Mouse (Mus musculus) intestine, embryonic 16.5 days (tissue): ENCODE measurements around the gene Bbof1. TPM values are rescaled to one million over a fixed set of nuclear protein-coding genes. Genes with fewer than 3 reads are reported as not detected.

ENCODE experiments used
- ATAC-seq: fragments of 200-750 bp; cut with Nextera tagmentation; 2 replicates; pipeline ENCODE4 v1.8.0; 2017; ENCODE audit warnings: moderate TSS enrichment, moderate library complexity
- H3K27ac ChIP-seq: fragments of 300-500 bp; sonication (generic); 2 replicates; pipeline ENCODE4 v1.5.1; 2014; ENCODE audit warnings: mild to moderate bottlenecking, low read length
- H3K27me3 ChIP-seq: fragments of 300-500 bp; sonication (generic); replicated peaks from 2 replicates; pipeline ENCODE4 v1.6.1; 2014; ENCODE audit warnings: low read length, control low read depth, mixed read lengths; ENCODE audit not compliant: control insufficient read depth, insufficient read depth
- H3K36me3 ChIP-seq: fragments of 300-500 bp; sonication (generic); 2 replicates; pipeline ENCODE4 v1.6.1; 2014; ENCODE audit warnings: low read length, control low read depth; ENCODE audit not compliant: control insufficient read depth, insufficient read depth
- H3K4me1 ChIP-seq: fragments of 300-500 bp; sonication (generic); 2 replicates; pipeline ENCODE4 v1.6.1; 2014; ENCODE audit warnings: low read length, control low read depth, mixed read lengths; ENCODE audit not compliant: control insufficient read depth, insufficient read depth
- H3K4me2 ChIP-seq: fragments of 300-500 bp; sonication (generic); 2 replicates; pipeline ENCODE4 v1.6.1; 2014; ENCODE audit warnings: low read depth, low read length, control low read depth
- H3K4me3 ChIP-seq: fragments of 300-500 bp; sonication (generic); 2 replicates; pipeline ENCODE4 v1.5.1; 2014; ENCODE audit warnings: mild to moderate bottlenecking, low read length
- H3K9ac ChIP-seq: fragments of 300-500 bp; sonication (generic); 2 replicates; pipeline ENCODE4 v1.6.1; 2014; ENCODE audit warnings: low read depth, low read length
- H3K9me3 ChIP-seq: fragments of 300-500 bp; sonication (generic); 2 replicates; pipeline ENCODE4 v1.6.1; 2016; ENCODE audit warnings: low read length, control low read depth; ENCODE audit not compliant: control insufficient read depth
- WGBS: fragments of 180-500 bp; shearing (Covaris S2); extraction: QIAGEN DNeasy Blood & Tissue Kit; methylation state at CpG from one replicate; pipeline ENCODE4 v1.1.7; 2014; 5-methylcytosine and 5-hydroxymethylcytosine counted together
- polyA plus RNA-seq: library from polyadenylated mRNA; unstranded; fragments of >200 nt; fragmentation: Nextera tagmentation; extraction: Ambion mirVana; gene quantifications from 2 replicates; pipeline ENCODE4 v1.2.1, GENCODE M21; 2015

Gene Bbof1
- polyA plus RNA-seq, result 0.56 and 0.84 TPM in 2 replicates

DNA sequence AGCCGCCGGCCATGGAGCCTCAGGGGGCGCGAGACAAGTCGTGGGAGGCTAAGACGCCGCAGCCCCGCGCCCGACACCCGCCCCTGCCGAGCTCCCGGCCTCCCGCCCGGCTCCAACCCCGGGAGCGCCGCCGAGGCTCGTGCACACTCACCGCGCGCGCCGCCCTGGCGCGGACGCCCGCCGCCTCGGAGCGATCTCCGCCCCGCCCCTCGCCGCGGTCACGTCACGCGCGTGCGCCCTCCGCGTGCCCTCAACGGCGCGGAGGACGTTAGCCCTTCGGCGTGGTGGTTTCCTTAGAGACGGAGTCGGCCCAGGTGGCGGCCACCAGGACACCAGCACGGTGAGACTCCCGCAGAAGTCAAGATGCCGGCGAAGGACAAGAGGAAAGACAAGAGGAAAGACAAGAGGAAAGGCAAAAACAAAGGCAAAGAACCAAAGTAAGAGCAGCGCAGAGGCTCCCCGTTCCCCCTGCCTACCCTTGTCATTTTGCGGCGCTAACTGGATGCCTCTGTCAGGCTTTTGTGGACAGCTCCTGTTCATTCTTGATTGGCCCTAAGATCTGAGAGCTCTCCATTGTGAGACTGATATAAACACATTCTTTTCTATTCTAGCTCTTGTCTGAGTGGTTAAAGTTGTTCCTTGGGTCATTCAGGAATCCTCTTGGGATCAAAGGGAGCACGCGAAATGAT is at the start of gene Bbof1, which contains the start of gene Entpd5:
TSS of gene Bbof1 (plus strand) at position 253 of the 689 bp plus-strand sequence.
TSS of gene Entpd5 (minus strand) at position 211 of the 689 bp plus-strand sequence.
- ATAC-seq, result peak; percentile 92

DNA sequence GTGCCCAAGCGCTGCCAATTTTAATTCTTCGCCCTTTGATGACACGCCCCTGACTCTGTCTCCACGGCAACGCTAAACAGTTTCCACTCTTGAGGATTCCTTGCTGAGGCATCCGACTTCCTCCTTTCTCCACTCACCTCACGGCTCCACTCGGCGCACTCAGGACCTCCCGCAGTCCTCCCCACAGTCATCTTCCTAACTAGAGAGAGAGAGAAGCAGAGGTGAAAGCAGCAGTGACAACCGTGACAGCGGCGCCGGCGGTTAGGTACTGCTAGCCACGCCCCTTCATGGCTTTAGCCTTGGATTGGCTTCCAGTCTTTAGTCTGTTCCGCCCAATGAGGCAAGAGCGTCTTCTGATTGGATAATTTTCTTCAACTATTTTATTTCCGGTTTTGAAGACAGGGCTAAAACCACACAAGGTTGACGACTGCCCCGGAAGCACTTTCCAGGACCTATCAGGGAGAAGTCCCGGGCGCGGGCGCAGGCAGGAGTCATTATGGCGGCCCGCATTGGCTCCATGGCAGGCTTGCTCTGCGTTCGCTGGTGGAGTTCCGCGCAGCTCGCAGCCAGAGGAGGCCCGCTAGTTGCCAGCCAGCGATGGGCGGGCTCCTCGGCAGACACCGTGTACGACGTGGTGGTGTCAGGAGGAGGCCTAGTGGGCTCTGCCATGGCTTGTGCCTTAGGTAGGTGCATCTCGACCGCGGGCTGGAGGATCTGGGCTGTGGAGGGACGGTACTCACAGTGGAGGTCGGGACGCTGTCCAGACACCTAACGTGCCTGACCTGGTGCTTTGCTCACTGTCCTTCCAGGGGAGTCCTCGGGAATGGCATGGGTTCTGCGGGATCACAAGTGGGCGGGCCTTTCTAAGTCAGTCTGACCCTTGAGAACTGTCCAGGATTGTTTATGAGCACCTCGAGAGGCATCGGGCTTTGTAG is 47.0 kb upstream of the Bbof1 start, which contains the start of the genes Coq6 and Fam161b:
TSS of gene Coq6 (plus strand) at position 103 of the 935 bp plus-strand sequence.
TSS of gene Fam161b (minus strand) at position 279 of the 935 bp plus-strand sequence.
- H3K27me3 ChIP-seq, result no peaks in the 10 kb centered on the region
- 0 out of 2 replicates have a peak, but pooled peaks cover 1% of the 10 kb centered on the region for H3K36me3 ChIP-seq
- H3K4me1 ChIP-seq, result peaks cover 14% of the 10 kb centered on the region
- peak within 1 kb of the TSS; percentile 100 for H3K4me3 ChIP-seq
- under 1% methylated on average over 51 of the region's 51 CpGs for WGBS
- H3K27ac ChIP-seq, result peak within 1 kb of the TSS; percentile 66
- ATAC-seq, result peak; percentile 99
- no peaks in the 10 kb centered on the region for H3K9me3 ChIP-seq
- peak within 1 kb of the TSS; percentile 75 for H3K4me2 ChIP-seq
- H3K9ac ChIP-seq, result peak within 1 kb of the TSS; percentile 94

More for the DNA sequence above, at the start of gene Bbof1, which contains the start of gene Entpd5:
- peak within 1 kb of the TSS; percentile 77 for H3K27ac ChIP-seq
- peak within 1 kb of the TSS; percentile 88 for H3K9ac ChIP-seq
- WGBS, result 3% methylated on average over 39 of the region's 63 CpGs
- peak within 1 kb of the TSS; percentile 89 for H3K4me3 ChIP-seq
- H3K9me3 ChIP-seq, result no peaks in the 10 kb centered on the region
- 0 out of 2 replicates have a peak, but pooled peaks cover 3% of the 10 kb centered on the region for H3K4me1 ChIP-seq
- H3K27me3 ChIP-seq, result no peaks in the 10 kb centered on the region
- H3K36me3 ChIP-seq, result no peaks in the 10 kb centered on the region
- H3K4me2 ChIP-seq, result peak within 1 kb of the TSS; percentile 92

DNA sequence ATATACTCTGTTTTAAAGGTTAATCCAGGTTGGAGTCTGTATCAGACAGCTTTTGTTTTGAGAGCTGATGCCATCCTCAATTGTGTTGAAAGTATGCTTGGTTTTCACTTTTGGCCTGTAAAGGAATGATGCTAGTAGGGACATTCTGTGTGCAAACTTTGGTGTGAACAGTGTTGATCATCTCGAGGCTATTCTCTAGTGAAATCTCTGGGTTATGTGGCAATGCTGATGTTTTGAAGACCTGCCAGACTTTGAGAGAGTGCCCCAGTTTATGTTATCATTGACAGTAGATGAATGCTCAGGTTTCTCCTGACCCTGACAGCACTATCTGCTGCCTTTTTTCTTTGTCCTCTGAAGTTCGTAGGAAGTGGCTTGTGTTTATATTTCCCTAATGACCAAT is 46.0 kb upstream of the Bbof1 start:
- ATAC-seq, result no peak
- Histone ChIP-seq H3K4me2 (peak overlapping the region; percentile 75), H3K27ac (no peak overlapping the region), H3K27me3 (no peaks in the 10 kb centered on the region), H3K9me3 (no peaks in the 10 kb centered on the region), H3K4me3 (peak overlapping the region; percentile 100), H3K4me1 (peaks cover 14% of the 10 kb centered on the region), H3K9ac (no peak overlapping the region), H3K36me3 (peaks cover 6% of the 10 kb centered on the region; the same call in 1 of the 2 replicates)
- WGBS, result 40% methylated on average over 2 of the region's 2 CpGs

DNA sequence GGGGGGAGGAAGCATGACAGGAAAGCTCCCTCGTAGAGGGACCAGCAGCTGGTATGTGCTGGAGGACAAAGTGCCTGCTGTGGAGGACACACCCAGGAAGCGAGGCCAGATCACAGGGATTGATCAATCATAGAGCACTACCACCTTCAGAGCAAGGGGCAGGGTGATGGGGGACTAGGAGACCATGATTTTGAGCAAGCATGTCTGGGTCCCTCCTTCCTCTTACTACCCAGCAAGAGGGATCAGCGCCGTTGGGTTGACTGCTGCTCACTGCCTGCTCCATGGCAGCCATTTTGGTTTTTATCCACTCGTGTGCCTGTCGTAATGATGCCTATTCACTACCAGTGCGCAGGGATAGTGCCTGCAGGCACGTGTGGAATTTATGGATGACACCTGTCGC is 44.6 kb upstream of the Bbof1 start:
- H3K27ac ChIP-seq, result no peak overlapping the region
- H3K27me3 ChIP-seq, result no peaks in the 10 kb centered on the region
- ATAC-seq, result no peak
- no peaks in the 10 kb centered on the region for H3K9me3 ChIP-seq
- H3K36me3 ChIP-seq, result peaks cover 8% of the 10 kb centered on the region; the same call in 1 of the 2 replicates
- H3K4me2 ChIP-seq, result no peak overlapping the region
- peaks cover 14% of the 10 kb centered on the region for H3K4me1 ChIP-seq
- 82% methylated on average over 9 of the region's 9 CpGs for WGBS
- no peak overlapping the region for H3K9ac ChIP-seq
- no peak overlapping the region for H3K4me3 ChIP-seq

DNA sequence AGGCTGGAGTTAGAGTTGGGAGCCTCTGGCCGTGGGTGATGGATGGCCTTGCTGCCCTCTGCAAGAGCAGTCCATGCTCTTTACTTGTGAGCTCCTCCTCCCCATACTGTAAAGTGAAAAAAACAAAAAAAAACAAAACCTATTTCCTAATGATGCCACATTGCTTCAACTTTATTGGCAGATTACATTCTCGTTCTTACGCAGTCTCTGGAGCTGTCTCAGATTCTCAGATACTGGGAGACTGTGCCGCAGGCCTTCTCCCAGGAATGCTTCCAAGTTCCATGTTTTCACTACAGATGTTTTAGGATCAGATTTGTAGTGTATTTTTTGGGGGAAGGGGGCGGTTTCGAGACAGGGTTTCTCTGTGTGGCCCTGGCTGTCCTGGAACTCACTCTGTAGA is 43.7 kb upstream of the Bbof1 start:
- Histone ChIP-seq H3K4me1 (peaks cover 14% of the 10 kb centered on the region), H3K9me3 (no peaks in the 10 kb centered on the region), H3K4me3 (no peak overlapping the region), H3K9ac (no peak overlapping the region), H3K4me2 (no peak overlapping the region), H3K36me3 (peaks cover 8% of the 10 kb centered on the region; the same call in 1 of the 2 replicates), H3K27ac (no peak overlapping the region), H3K27me3 (no peaks in the 10 kb centered on the region)
- 95% methylated on average over 6 of the region's 6 CpGs for WGBS
- no peak for ATAC-seq

DNA sequence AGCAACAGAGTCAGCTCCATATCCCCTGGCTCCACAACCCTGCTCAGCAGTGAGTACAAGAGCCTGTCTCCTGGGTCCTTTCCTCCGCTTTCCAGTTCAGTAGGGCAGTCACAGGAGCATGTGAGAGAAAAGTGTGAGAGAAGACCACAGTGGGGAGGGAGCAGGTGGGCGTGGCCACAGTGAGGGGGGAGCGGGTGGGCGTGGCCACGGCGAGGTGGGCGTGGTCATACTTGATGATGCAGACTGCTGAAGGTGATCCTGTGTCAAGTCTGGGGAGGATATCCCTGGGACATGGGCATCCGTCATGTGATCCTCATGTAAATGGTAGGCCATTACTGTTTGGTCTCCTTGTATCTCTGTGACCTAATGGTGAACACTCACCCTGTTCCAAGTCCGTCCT is 41.9 kb upstream of the Bbof1 start:
- H3K9ac ChIP-seq, result no peak overlapping the region
- no peak overlapping the region for H3K4me2 ChIP-seq
- WGBS, result 63% methylated on average over 9 of the region's 9 CpGs
- no peak overlapping the region for H3K27ac ChIP-seq
- peaks cover 16% of the 10 kb centered on the region; the same call in 1 of the 2 replicates for H3K36me3 ChIP-seq
- no peak for ATAC-seq
- no peaks in the 10 kb centered on the region for H3K27me3 ChIP-seq
- H3K9me3 ChIP-seq, result no peaks in the 10 kb centered on the region
- H3K4me3 ChIP-seq, result no peak overlapping the region
- H3K4me1 ChIP-seq, result peaks cover 9% of the 10 kb centered on the region

DNA sequence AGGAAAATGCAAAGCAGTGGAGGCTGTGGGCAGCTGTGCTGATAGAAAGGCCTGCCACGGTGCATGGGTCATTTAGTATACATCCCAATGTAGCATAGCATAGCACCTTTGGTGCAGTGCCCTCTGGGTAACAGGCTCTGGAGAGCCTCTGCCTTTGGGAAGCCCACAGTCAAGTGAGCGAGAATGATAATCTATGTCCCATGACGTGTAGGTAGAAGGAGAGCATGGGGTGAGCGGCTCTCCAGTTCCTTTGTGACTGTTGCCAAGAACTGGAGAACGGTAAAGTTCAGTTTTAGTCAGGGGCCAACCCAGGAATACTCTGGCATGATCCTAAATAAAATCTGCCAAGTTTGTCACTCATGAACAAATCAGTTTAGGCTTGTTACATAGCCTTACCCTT is 37.2 kb upstream of the Bbof1 start:
- Histone ChIP-seq H3K36me3 (peaks cover 27% of the 10 kb centered on the region), H3K4me1 (peaks cover 8% of the 10 kb centered on the region; the same call in 1 of the 2 replicates), H3K9ac (no peak overlapping the region), H3K9me3 (no peaks in the 10 kb centered on the region), H3K4me3 (no peak overlapping the region), H3K27ac (no peak overlapping the region), H3K4me2 (no peak overlapping the region), H3K27me3 (no peaks in the 10 kb centered on the region)
- 94% methylated on average over 5 of the region's 5 CpGs for WGBS
- ATAC-seq, result no peak

DNA sequence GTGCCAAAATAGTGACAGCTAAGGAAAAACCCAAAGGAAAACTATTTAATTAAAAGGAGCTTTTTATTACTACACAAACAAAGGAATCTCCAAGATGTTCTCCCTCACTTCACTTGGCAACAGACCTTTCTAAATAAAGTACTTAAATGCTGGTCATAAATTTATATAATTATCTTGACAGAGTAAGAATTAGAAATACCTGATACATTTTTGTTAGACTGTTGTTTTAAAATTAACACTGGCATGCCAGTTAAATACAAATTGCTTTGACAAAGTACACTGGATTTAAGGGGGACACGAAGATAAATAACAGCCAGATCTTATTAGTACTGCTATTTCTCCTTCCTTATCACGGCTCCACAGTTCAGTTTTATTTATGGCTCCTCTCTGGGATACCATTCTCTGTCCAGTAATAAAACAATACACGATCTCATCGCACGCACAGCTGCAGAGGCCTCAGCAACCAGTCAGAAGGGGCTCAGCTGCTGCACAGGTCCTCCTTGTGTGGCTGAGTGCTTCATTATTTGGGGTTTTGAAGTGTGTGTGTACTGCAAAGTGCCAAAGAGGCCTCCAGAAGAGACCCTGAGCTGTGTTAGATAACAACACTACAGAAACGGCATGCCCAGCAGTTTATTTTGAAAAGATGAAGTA is 34.9 kb upstream of the Bbof1 start:
- no peak overlapping the region for H3K4me3 ChIP-seq
- peak; percentile 67 for ATAC-seq
- 50% methylated on average over 6 of the region's 6 CpGs for WGBS
- H3K27me3 ChIP-seq, result no peaks in the 10 kb centered on the region
- peaks cover 8% of the 10 kb centered on the region; the same call in 1 of the 2 replicates for H3K4me1 ChIP-seq
- no peaks in the 10 kb centered on the region for H3K9me3 ChIP-seq
- H3K27ac ChIP-seq, result 0 out of 2 replicates have a peak overlapping the region, but pooled peaks have one; percentile 1
- no peak overlapping the region for H3K9ac ChIP-seq
- H3K4me2 ChIP-seq, result no peak overlapping the region
- peaks cover 23% of the 10 kb centered on the region for H3K36me3 ChIP-seq
